Mouse (Mus musculus): Measurements from ENCODE around the gene Krt84. TPM values are rescaled to one million over a fixed set of nuclear protein-coding genes. Genes with fewer than 3 reads are reported as not detected.

The Krt84 gene
- polyA plus RNA-seq, 1 experiment from 2014 or later = 0.13 TPM

GRCm38 (mm10) chr15:101493713-101494112 is 38.9 kb downstream of the Krt84 start:
- 0 out of 2 replicates have a peak, but pooled peaks cover 2% of the 10 kb centered on the region for H3K27me3 ChIP-seq
- 88% methylated on average over 6 of the region's 6 CpGs for WGBS
- H3K36me3 ChIP-seq = no peaks in the 10 kb centered on the region
- no peak overlapping the region for H3K9ac ChIP-seq
- no peaks in the 10 kb centered on the region for H3K9me3 ChIP-seq
- H3K4me3 ChIP-seq = no peak overlapping the region
- peaks cover 21% of the 10 kb centered on the region for H3K4me1 ChIP-seq
- H3K4me2 ChIP-seq (replicated peaks) = no peak overlapping the region
- no peak overlapping the region for H3K27ac ChIP-seq
- no peak for ATAC-seq (ENCODE audit: low FRiP score, low read depth)

GRCm38 (mm10) chr15:101492718-101493117 is 39.9 kb downstream of the Krt84 start:
- no peak overlapping the region for H3K4me3 ChIP-seq
- no peak overlapping the region for H3K4me2 ChIP-seq (replicated peaks)
- no peaks in the 10 kb centered on the region for H3K27me3 ChIP-seq
- ATAC-seq (ENCODE audit: low FRiP score, low read depth) = no peak
- H3K4me1 ChIP-seq = peaks cover 21% of the 10 kb centered on the region
- no peak overlapping the region for H3K9ac ChIP-seq
- WGBS = 43% methylated on average over 8 of the region's 8 CpGs
- H3K27ac ChIP-seq = no peak overlapping the region
- no peaks in the 10 kb centered on the region for H3K9me3 ChIP-seq
- H3K36me3 ChIP-seq = no peaks in the 10 kb centered on the region

- WGBS = 53% methylated on average over 6 of the region's 6 CpGs
- no peaks in the 10 kb centered on the region for H3K36me3 ChIP-seq
- no peaks in the 10 kb centered on the region for H3K27me3 ChIP-seq
- no peak within 1 kb of the TSS for H3K4me3 ChIP-seq
- no peaks in the 10 kb centered on the region for H3K9me3 ChIP-seq
- H3K27ac ChIP-seq = no peak within 1 kb of the TSS
- H3K9ac ChIP-seq = no peak within 1 kb of the TSS
- H3K4me1 ChIP-seq = peaks cover 14% of the 10 kb centered on the region
- no peak for ATAC-seq (ENCODE audit: low FRiP score, low read depth)
- no peak within 1 kb of the TSS for H3K4me2 ChIP-seq (replicated peaks)
Observed at GRCm38 (mm10) chr15:101491431-101491830, 41.2 kb downstream of the Krt84 start, which contains the start of gene Krt83. Krt83 (minus strand) TSS chr15:101491512.

- no peak for ATAC-seq (ENCODE audit: low FRiP score, low read depth)
- Histone ChIP-seq H3K9me3 (no peaks in the 10 kb centered on the region), H3K27ac (no peak overlapping the region), H3K4me2 (replicated peaks) (no peak overlapping the region), H3K9ac (no peak overlapping the region), H3K36me3 (no peaks in the 10 kb centered on the region), H3K4me3 (no peak overlapping the region), H3K27me3 (peaks cover 7% of the 10 kb centered on the region; the same call in 1 of the 2 replicates), H3K4me1 (0 out of 2 replicates have a peak, but pooled peaks cover 10% of the 10 kb centered on the region)
- 73% methylated on average over 11 of the region's 11 CpGs for WGBS
Observed at GRCm38 (mm10) chr15:101485911-101486635, 46.5 kb downstream of the Krt84 start.

- Histone ChIP-seq H3K9me3 (no peaks in the 10 kb centered on the region), H3K4me1 (0 out of 2 replicates have a peak, but pooled peaks cover 10% of the 10 kb centered on the region), H3K4me3 (no peak overlapping the region), H3K9ac (no peak overlapping the region), H3K27me3 (peaks cover 16% of the 10 kb centered on the region), H3K36me3 (no peaks in the 10 kb centered on the region), H3K4me2 (replicated peaks) (no peak overlapping the region), H3K27ac (no peak overlapping the region)
- 40% methylated on average over 1 of the region's 1 CpGs for WGBS
- ATAC-seq (ENCODE audit: low FRiP score, low read depth) = no peak
Observed at GRCm38 (mm10) chr15:101484939-101485338, 47.7 kb downstream of the Krt84 start.

- Histone ChIP-seq H3K27me3 (peaks cover 28% of the 10 kb centered on the region), H3K4me2 (replicated peaks) (no peak overlapping the region), H3K36me3 (no peaks in the 10 kb centered on the region), H3K9ac (no peak overlapping the region), H3K27ac (no peak overlapping the region), H3K9me3 (no peaks in the 10 kb centered on the region), H3K4me1 (peaks cover 20% of the 10 kb centered on the region), H3K4me3 (no peak overlapping the region)
- WGBS = 100% methylated on average over 1 of the region's 1 CpGs
- ATAC-seq (ENCODE audit: low FRiP score, low read depth) = no peak
Observed at GRCm38 (mm10) chr15:101483646-101484045, 49.0 kb downstream of the Krt84 start.

- no peak overlapping the region for H3K4me3 ChIP-seq
- H3K9ac ChIP-seq = no peak overlapping the region
- peaks cover 20% of the 10 kb centered on the region for H3K4me1 ChIP-seq
- no peak overlapping the region for H3K27ac ChIP-seq
- H3K9me3 ChIP-seq = no peaks in the 10 kb centered on the region
- ATAC-seq (ENCODE audit: low FRiP score, low read depth) = no peak
- peaks cover 39% of the 10 kb centered on the region for H3K27me3 ChIP-seq
- H3K36me3 ChIP-seq = no peaks in the 10 kb centered on the region
- 44% methylated on average over 4 of the region's 4 CpGs for WGBS
- H3K4me2 ChIP-seq (replicated peaks) = no peak overlapping the region
Observed at GRCm38 (mm10) chr15:101482056-101482455, 50.6 kb downstream of the Krt84 start.

GRCm38 (mm10) chr15:101479666-101480060 is 53.0 kb downstream of the Krt84 start:
- no peak overlapping the region for H3K9ac ChIP-seq

GRCm38 (mm10) chr15:101479007-101479665 is 53.5 kb downstream of the Krt84 start:
- WGBS = 7% methylated on average over 31 of the region's 31 CpGs
- H3K36me3 ChIP-seq = no peaks in the 10 kb centered on the region
- peak overlapping the region; percentile 60 for H3K4me2 ChIP-seq (replicated peaks)
- peak overlapping the region; percentile 33 for H3K4me3 ChIP-seq
- H3K4me1 ChIP-seq = peaks cover 10% of the 10 kb centered on the region
- peak overlapping the region; percentile 40; the same call in 1 of the 2 replicates for H3K9ac ChIP-seq
- H3K27me3 ChIP-seq = peaks cover 39% of the 10 kb centered on the region
- H3K27ac ChIP-seq = no peak overlapping the region
- H3K9me3 ChIP-seq = no peaks in the 10 kb centered on the region
- ATAC-seq (ENCODE audit: low FRiP score, low read depth) = no peak

More at GRCm38 (mm10) chr15:101479666-101480060, 53.0 kb downstream of the Krt84 start:
- Histone ChIP-seq H3K27ac (no peak overlapping the region), H3K4me1 (peaks cover 10% of the 10 kb centered on the region), H3K9me3 (no peaks in the 10 kb centered on the region), H3K36me3 (no peaks in the 10 kb centered on the region), H3K4me3 (peak overlapping the region; percentile 33), H3K4me2 (replicated peaks) (peak overlapping the region; percentile 60), H3K27me3 (peaks cover 39% of the 10 kb centered on the region)
- ATAC-seq (ENCODE audit: low FRiP score, low read depth) = no peak
- WGBS = 43% methylated on average over 11 of the region's 11 CpGs

Small RNAs within 50 kb of the gene (microRNA-seq; reads per million reads assigned to microRNA genes)
- gene Gm44393 (not detected), gene Gm44460 (not detected)

Other genes with a start within 250 kb of the Krt84 start
- 64.1 and 70.4 TPM in 2 replicates for gene Atg101, start 248.5 kb downstream of the Krt84 start, polyA plus RNA-seq (2015; fragmentation: Nextera tagmentation; extraction: Ambion mirVana)
- gene 6030408B16Rik, start 239.6 kb downstream of the Krt84 start, polyA plus RNA-seq (2015; fragmentation: Nextera tagmentation; extraction: Ambion mirVana) = 1.5 and 1.9 TPM in 2 replicates
- 0.75 and 1.0 TPM in 2 replicates for gene Krt80, start 162.7 kb downstream of the Krt84 start, polyA plus RNA-seq (2015; fragmentation: Nextera tagmentation; extraction: Ambion mirVana)
- gene Krt7, start 121.8 kb downstream of the Krt84 start, polyA plus RNA-seq (2015; fragmentation: Nextera tagmentation; extraction: Ambion mirVana) = 23.2 and 24.4 TPM in 2 replicates
- gene Krt87, start 94.0 kb downstream of the Krt84 start, polyA plus RNA-seq (2015; fragmentation: Nextera tagmentation; extraction: Ambion mirVana) = 1.3 and 1.7 TPM in 2 replicates
- gene Krt88, start 85.1 kb downstream of the Krt84 start, polyA plus RNA-seq (2015; fragmentation: Nextera tagmentation; extraction: Ambion mirVana) = not detected in 2 replicates
- not detected in 2 replicates for gene Krt81, start 69.1 kb downstream of the Krt84 start, polyA plus RNA-seq (2015; fragmentation: Nextera tagmentation; extraction: Ambion mirVana)
- not detected in 2 replicates for gene Krt86, start 59.3 kb downstream of the Krt84 start, polyA plus RNA-seq (2015; fragmentation: Nextera tagmentation; extraction: Ambion mirVana)
- not detected in 2 replicates for gene Krt83, start 41.3 kb downstream of the Krt84 start, polyA plus RNA-seq (2015; fragmentation: Nextera tagmentation; extraction: Ambion mirVana)
- gene Gm49425, start 15.6 kb downstream of the Krt84 start, polyA plus RNA-seq (2015; fragmentation: Nextera tagmentation; extraction: Ambion mirVana) = 0.50 TPM in 1 of 2 replicates, not detected in the other
- not detected in 2 replicates for gene Krt82, start 17.8 kb upstream of the Krt84 start, polyA plus RNA-seq (2015; fragmentation: Nextera tagmentation; extraction: Ambion mirVana)
- gene Krt90, start 30.1 kb upstream of the Krt84 start, polyA plus RNA-seq (2015; fragmentation: Nextera tagmentation; extraction: Ambion mirVana) = 0.08 TPM in 1 of 2 replicates, not detected in the other
- 0.31 and 0.52 TPM in 2 replicates for gene Krt75, start 41.1 kb upstream of the Krt84 start, polyA plus RNA-seq (2015; fragmentation: Nextera tagmentation; extraction: Ambion mirVana)
- gene Gm5414, start 95.4 kb upstream of the Krt84 start, polyA plus RNA-seq (2015; fragmentation: Nextera tagmentation; extraction: Ambion mirVana) = not detected in 2 replicates
- gene Gm5478, start 114.6 kb upstream of the Krt84 start, polyA plus RNA-seq (2015; fragmentation: Nextera tagmentation; extraction: Ambion mirVana) = not detected in 2 replicates
- gene Krt6b, start 147.5 kb upstream of the Krt84 start, polyA plus RNA-seq (2015; fragmentation: Nextera tagmentation; extraction: Ambion mirVana) = not detected in 2 replicates
- 1.1 and 1.7 TPM in 2 replicates for gene Krt6a, start 161.5 kb upstream of the Krt84 start, polyA plus RNA-seq (2015; fragmentation: Nextera tagmentation; extraction: Ambion mirVana)
- gene Krt5, start 180.1 kb upstream of the Krt84 start, polyA plus RNA-seq (2015; fragmentation: Nextera tagmentation; extraction: Ambion mirVana) = 199 and 235 TPM in 2 replicates
- gene Krt71, start 210.3 kb upstream of the Krt84 start, polyA plus RNA-seq (2015; fragmentation: Nextera tagmentation; extraction: Ambion mirVana) = not detected in 2 replicates

All from limb, embryonic 13.5 days (tissue).